Mouse (Mus musculus): Measurements from ENCODE around the gene Insl3.
"Not testable (repeated sequence)": the region's sequence is repeated elsewhere in the genome, so short reads cannot be mapped to it uniquely, and the experiment has no call there.

Gene Insl3

GRCm38 (mm10) chr8:71677555-71677954 is 11.5 kb upstream of the Insl3 start:
- no peak for DNase-seq (ENCODE audit: low spot score)

GRCm38 (mm10) chr8:71678216-71678615 is 10.8 kb upstream of the Insl3 start:
- no peak for DNase-seq (ENCODE audit: low spot score)

- no peak for DNase-seq (ENCODE audit: low spot score)
These were observed 9.9 kb upstream of the Insl3 start for GRCm38 (mm10) chr8:71679116-71679515.

- no peak for DNase-seq (ENCODE audit: low spot score)
These were observed 9.4 kb upstream of the Insl3 start for GRCm38 (mm10) chr8:71679550-71680168.

GRCm38 (mm10) chr8:71680471-71680870 is 8.5 kb upstream of the Insl3 start:
- DNase-seq (ENCODE audit: low spot score): no peak

- no peak for DNase-seq (ENCODE audit: low spot score)
These were observed 7.6 kb upstream of the Insl3 start for GRCm38 (mm10) chr8:71681369-71681915.

GRCm38 (mm10) chr8:71682832-71683231 is 6.2 kb upstream of the Insl3 start:
- DNase-seq (ENCODE audit: low spot score): no peak

GRCm38 (mm10) chr8:71684701-71685100 is 4.3 kb upstream of the Insl3 start:
- no peak for DNase-seq (ENCODE audit: low spot score)

GRCm38 (mm10) chr8:71685573-71685972 is 3.4 kb upstream of the Insl3 start:
- DNase-seq (ENCODE audit: low spot score): no peak

GRCm38 (mm10) chr8:71686143-71686734 is 2.8 kb upstream of the Insl3 start:
- no peak for DNase-seq (ENCODE audit: low spot score)

- no peak for DNase-seq (ENCODE audit: low spot score)
These were observed 1.4 kb upstream of the Insl3 start for GRCm38 (mm10) chr8:71687616-71688015.

- no peak for DNase-seq (ENCODE audit: low spot score)
These were observed 3.5 kb downstream of the Insl3 start for GRCm38 (mm10) chr8:71692509-71692908.

GRCm38 (mm10) chr8:71693166-71694041 is 4.4 kb downstream of the Insl3 start:
- no peak for DNase-seq (ENCODE audit: low spot score)

GRCm38 (mm10) chr8:71695456-71695855 is 6.4 kb downstream of the Insl3 start:
- not testable (repeated sequence) for DNase-seq (ENCODE audit: low spot score)

GRCm38 (mm10) chr8:71700493-71701269 is 11.7 kb downstream of the Insl3 start:
- no peak for DNase-seq (ENCODE audit: low spot score)

- no peak for DNase-seq (ENCODE audit: low spot score)
These were observed 12.5 kb downstream of the Insl3 start, which contains the start of gene B3gnt3 for GRCm38 (mm10) chr8:71701414-71702086. Gene B3gnt3, minus strand, starts transcription at chr8:71701789.

GRCm38 (mm10) chr8:71702087-71702432 is 13.0 kb downstream of the Insl3 start:
- no peak for DNase-seq (ENCODE audit: low spot score)

- DNase-seq (ENCODE audit: low spot score): no peak
These were observed 13.9 kb downstream of the Insl3 start for GRCm38 (mm10) chr8:71702923-71703322.

GRCm38 (mm10) chr8:71703400-71703799 is 14.4 kb downstream of the Insl3 start:
- not testable (repeated sequence) for DNase-seq (ENCODE audit: low spot score)

- DNase-seq (ENCODE audit: low spot score): no peak
These were observed 18.9 kb downstream of the Insl3 start for GRCm38 (mm10) chr8:71707874-71708273.

- no peak for DNase-seq (ENCODE audit: low spot score)
These were observed 20.3 kb downstream of the Insl3 start for GRCm38 (mm10) chr8:71709134-71709799.
